Mouse (Mus musculus) T-cell, adult 2 months (primary cell): ENCODE results near the gene Gls.
A peak's percentile ranks its signal among the peaks of the same experiment; 100 is the strongest.

Experiments
- DNase-seq: peaks from one replicate; pipeline ENCODE4 v3.0.0; 2022; ENCODE audit warnings: low spot score

Gls gene

DNA sequence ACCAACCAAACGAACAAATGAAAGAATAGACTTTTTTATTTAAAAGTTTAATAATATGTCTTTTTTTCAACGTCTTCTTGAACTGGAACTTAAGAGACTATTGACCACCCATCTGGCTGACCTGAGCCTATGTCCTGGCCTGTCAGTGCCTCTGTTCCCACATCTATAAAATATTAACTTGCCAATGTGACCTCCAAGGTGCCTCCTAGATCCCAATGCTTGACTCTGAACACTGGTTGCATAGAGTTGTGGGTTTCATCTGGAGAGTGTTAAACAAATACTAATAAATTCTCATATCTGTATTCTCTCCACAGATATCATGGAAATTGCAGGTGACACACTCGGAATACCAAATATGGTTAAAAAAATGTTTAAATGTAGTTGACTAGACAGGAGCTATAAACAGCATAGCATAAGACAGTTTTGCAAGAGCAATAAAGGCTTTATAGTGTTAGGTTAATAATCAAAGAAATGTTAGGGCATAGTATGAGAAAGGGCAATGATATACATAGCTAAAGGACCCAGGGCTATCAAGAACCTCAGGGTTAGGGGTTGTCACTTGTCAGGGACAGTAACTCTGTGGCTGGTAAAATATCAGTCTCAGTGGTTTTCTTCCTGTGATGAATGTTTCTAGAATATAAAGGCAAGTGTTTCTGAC, 16.0 kb upstream of the Gls start:
- no peak for DNase-seq

DNA sequence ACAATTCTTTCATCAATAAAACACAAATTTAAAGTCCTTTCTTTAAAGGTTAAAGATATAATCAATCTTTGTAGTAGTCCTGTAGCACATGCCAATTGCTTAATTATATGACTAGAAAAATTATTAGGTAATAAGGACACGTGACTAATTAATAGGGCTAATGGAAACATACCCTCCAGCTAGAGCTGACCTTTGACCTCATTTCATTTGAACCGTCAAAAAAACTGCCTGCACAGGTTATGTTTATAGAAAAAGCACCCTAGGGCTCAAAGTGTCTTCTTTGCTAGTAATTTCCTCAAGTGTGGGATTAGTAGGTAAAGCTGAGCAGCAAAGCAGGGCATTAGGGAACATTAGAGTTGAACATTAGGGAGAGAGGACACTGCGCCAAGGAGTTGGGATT, 9.2 kb upstream of the Gls start:
- DNase-seq = no peak

DNA sequence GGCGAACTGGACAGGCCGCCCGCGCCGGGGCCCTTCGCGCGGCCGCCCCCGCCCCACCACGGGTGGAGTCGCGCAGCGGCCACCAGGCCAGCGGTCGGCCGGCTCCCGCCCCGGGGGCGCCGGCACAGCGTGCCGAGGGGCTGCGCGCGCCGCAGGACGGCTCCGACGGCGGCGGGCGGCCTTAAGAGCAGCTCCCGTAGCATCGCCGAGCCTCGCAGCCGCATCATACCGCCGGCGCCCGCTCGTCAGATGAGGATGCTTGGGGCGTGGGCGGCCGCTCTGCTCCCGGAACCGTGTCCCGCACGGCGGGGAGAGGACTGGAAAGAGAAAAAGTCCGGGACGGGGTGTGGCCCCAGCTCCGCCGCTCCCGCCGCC, 279 bp downstream of the Gls start:
- DNase-seq = no peak

DNA sequence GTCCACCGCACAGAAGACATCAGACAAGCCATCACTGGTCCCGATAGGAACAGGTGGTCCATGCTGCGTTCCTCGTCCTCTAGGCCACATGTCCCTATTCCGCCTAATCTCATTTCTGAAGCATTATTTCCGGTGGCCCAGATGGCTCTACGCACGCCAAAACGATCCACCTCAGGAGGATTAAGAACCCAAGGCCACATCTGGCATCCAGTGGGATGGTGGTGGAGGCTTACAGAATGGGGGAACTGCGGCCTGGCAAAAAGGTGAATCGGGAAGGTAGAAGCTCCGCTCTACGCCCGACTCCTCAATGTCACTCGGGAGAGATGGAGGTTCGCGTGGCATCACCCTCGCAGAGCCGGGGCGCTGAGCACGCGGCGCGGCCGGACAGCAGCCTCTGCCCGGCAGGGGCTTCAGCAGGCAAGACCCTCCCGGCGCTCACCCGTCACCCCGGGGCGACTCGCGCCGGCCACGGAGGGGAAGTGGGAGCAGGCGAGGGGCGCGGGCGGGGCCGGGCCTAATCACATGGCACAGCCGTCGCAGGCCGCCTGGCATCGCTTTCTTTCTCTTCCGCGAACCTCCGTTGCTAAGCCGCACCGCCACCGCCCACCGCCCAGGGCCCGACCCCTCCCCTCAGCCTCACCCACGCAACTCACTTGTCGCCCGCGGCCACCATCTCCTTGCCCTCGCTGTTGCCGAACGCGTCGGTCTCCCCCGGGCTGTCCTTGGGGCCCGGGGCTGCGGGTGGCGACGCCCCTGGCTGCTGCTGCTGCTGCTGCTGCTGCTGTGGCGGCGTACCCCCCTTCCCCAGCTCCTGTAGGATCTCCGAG, 880 bp downstream of the Gls start:
- DNase-seq = peak; percentile 84

DNA sequence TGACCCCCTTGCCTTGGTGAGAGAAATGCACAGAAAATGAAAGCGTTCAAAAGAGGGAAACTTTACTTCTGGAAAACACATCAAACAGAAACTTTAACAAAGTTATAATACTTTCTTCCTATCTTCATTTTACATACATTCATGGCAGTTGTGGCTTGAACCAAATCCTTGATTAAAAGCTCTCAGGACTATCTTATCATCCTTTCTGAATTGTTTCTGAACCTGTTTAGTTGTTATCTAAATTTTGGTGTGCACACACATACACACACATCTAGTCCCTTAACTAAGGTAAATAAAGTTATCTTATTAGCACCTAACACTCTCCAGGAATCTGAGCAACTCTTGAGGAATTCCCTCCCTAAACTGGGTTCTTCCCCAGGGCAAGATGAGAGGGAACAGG, 2.6 kb downstream of the Gls start:
- no peak for DNase-seq

DNA sequence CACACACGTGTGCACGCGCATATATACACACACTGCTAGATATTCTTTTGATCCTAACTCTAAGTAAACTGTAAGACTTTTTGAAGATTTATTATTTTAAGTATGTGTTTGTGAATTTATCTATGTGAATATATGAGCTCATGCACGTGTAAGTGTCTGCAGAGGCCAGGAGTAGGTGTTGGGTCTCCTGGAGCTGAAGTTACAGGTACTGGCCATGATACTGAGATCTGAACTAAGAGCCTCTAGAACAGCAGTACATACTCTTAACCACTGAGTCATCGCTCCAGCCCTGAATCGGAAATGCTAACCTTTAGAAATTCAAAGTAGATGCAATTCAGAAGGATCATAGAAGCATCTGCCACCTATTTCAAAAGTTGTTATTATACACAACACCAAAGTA, 4.9 kb downstream of the Gls start:
- DNase-seq = peak; percentile 12

DNA sequence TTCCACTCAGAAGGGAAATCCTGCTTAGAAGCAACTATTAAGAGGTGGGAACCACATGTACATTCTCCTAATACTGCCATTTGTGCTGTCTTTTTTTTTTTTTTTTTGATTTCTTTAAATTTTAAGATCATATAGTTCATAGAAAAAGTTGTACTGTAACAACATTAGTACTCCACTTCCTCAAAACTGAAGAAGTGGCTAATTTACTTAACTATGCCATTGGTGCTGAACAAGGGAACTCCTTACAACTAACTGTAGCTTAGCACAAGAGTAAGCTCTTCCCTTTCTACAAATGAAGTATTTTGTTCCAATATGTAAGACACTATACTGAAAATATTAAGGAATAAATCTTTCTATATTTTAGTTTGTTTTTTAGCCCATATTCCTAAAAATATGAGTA, 6.6 kb downstream of the Gls start:
- DNase-seq = no peak

DNA sequence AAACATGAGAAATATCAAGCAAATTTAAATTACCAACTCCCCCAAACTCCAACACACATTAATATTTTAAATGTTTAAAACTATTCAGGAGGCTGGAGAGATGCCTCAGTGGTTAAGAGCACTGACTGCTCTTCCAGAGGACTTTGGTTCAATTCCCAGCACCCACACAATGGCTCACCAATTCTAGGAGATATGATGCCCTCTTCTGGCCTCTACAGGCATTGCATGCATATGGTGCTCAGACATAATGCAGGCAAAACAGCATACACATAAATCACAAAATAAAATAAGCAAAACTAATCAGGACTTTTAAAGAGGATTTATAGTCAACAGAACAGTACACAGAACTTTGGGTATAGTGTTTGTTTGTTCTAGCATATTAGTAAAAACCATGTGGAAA, 16.3 kb downstream of the Gls start:
- DNase-seq = peak; percentile 31

DNA sequence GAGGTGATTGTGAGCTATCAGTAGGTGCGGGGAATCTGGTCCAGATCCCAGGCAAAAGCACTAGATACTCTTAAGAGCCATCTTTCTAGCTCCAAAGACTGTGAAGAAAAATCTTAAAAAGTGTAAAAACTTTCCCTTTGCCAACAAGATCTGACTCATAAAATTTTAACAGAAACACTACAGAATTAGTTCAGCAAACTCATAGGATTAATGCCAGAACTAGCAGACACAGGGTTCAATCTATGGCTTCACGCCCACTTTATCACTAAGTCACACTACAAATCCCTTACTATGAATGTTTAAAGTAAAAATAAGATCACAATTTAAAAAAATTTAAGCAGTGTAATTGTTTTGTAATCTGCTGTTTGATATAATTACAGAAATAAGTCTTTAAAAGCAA, 50.0 kb downstream of the Gls start:
- no peak for DNase-seq

DNA sequence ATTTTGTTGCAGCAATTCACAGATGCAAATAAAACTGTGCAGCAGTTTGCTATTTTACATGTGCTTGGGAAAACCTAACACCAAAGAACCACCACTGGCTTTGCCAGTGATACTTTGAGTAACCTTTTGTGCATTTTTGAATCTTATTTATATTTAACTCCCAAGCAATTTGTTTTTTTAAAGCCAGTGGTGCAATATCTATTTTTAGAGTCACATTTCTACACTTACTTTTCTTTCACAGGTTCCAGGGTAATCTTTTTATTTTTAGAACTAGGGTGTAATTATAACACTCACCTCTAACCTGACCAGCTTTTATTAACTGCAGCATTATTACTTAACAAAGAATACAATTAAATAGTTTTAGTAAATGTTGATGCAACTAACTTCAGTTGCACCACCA, 51.0 kb downstream of the Gls start:
- DNase-seq = no peak

DNA sequence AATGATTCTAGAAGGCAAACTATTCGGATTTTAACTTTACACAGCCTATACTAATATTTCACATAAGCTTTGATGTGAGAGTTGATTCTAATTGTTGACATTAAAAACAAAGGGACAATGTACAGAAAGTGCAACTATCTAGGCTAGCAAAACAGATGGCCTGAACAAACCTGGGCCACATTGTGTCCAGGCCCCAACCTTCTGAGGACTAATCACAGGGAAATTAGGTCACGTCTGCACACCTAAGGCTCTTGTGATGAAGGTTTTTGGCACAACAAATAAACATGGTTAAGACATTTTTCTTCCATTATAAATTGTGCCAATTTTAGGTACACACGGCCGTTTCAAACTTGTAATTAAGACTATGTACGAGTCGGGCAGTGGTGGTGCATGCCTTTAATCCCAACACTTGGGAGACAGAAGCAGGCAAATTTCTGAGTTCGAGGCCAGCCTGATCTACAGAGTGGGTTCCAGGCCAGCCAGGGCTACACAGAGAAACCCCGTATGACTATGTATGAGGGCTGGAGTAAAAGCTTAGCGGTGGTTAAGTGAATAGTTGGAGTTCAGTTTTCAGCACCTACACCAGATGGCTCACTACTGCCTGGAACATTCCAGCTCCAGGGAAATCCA, 53.0 kb downstream of the Gls start:
- DNase-seq = no peak

DNA sequence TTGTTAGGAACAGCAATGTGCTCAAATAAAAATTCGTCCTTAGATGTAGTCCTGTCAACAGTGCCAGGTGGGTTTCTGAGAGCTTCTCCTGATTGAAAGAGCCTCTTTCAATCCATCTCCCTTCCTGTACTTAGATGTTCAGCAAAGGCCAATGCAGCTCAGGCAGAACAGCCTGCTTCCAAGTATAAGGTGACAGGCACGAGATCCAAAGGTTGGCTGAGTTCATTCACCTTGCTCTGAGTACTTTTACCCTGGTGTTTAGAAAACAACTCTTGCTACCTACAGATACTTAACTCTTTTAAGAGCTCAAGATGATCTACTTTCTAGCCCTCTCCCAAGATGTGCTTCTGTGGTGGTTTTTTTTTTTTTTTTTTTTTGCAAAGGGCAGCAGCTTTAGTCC, 56.0 kb downstream of the Gls start:
- DNase-seq = no peak

DNA sequence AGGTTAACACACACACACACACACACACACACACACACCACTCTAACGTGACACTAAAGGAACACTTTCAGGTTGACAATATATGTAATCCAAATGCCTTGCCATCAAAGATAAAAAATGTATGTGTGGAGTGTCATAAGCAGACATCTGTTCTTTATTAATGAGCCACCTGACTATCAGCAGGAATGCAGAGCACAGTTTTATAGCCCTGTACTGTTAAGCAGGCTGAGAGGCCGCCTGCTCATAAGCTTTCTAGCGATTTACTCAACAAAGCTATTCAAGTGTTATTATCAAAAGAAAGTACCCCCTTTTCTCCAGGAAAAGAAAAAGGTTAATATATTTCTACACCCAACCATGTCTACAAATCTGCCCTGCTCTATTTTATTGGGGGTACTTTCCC, 57.0 kb downstream of the Gls start:
- DNase-seq = no peak

DNA sequence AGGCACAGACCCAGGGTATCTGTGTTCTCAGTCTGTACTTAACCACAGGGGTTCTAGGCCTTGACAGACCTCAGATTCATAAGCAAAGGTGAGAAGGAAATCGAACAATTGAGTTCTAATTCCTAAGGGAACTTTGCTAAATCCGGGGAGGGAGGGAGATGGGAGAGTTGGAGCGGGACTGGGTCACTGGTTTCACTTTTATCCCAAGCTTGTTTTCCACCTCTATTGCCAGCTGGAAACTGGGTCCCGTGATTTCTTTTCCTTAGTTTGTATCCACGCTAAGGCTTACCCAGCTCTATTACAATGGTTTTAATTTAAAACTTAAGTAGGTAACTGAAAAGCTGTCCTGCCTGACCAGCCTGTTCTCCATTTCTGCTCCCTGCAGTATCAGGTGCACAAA, 57.7 kb downstream of the Gls start:
- DNase-seq = no peak

DNA sequence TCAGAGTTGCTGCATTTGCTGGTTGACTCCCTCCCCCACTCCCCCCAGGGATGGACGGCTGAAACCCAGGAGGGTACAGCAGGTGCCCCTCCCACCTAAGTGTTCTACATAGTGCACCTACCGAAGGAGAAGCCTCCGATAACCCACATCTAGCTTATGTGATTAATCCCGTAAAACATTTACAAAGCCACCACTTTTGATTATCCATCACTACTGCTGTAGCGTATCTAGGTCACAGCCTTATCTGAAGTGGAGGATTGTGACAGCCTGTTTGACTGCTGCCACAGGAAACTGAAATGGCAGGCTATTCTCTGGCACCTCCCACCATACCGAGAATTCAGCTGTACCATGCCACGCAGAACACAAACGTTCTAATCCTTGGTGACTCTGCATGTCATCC, 61.8 kb downstream of the Gls start:
- DNase-seq = no peak

DNA sequence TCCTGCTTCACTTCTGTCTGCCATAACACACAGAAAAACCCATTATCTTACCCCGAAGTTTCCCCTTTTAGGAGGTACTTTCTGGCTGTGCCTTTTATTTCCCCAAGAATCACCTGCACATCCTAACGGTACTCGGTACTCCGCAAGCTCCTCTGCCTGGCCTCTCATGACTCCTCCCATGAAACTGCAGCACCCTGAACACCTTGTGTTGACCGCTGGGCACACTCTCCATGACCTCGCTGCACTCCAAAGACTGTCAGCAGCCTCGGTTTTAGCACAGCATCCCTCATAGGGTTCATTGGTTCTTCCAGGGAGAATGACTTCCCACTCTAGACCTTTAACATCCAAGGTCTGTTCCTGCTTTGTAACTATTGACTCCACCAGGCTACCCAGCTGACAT, 62.3 kb downstream of the Gls start:
- DNase-seq = no peak

DNA sequence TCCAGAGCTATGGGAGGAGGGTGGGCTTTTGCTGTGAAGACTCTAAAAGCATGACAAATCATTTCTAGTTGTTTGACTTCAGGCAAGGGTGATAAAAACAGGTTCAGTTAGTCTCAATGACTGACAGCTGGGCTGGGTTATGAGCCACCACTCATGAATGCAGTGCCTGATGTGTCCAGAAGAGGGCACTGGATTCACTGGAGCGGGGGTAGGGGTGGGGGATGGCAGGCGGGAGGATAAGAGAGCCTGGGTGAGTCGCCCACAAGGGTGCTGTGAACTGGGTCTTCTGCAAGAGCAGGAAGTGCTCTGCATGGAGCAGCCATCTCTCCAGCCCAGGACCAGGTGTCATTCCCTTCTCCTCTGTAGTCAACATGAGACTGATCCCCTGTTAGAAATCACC, 63.0 kb downstream of the Gls start:
- DNase-seq = peak; percentile 50

DNA sequence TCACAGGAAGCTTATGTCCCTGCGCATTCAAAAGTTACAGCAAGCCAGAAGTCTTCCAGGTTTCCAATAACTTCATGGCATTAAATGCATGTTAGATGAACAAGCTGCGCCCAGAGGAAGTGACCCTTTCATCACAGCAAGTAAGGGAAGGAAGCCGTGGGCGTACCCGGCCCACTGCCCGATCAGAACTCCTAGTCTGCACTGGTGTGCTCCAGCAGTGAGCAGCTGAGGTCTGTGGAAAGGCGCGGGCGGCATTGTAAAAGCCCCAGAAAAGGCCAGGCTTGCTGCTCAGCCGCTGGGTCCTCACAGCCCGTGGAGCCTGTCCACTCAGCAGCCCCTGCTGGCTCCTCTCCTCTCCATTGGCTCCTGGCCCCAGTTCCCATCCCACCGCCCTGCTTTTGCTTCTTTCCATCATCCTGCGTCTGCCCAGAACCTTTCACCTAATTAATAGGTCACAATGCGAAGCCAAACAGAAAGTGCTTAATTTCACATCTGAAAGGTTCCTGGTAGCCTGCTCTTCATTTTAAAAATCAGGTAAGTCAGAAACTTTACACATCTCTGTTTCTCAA, 66.3 kb downstream of the Gls start:
- DNase-seq = no peak

DNA sequence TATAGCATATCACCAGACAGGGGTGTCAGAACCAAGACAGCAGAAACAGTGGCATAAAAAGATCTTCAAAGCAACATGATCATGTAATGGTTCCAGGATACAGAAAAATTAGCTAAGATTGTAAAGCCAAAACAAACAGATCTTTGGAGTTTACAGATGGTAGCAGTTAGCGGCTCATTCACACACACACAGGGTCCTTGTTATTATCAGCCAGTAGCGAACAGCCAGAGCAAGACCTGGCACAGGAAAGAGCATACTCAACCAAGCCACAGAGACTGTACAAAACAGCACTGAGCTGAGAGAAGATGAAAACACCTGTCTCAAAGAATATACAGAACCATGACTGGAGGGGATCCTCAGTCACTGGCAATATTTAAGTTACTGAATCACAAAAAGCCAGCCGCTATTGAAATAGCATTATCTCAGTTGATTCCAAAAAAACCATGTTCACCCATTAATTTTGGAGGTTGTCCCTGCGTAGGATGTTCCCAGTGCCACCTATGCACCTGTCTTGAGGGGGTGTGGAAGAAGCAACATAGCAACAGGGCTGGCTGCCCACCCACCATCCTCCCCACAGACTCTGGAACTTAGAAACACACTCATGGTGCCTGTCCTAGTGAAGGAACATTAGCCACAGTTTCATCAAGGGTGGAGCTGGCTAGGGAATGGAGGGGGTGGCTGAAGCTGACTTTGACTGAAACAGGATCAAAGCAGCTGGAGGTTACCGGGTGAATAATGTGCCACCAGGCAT, 69.2 kb downstream of the Gls start:
- no peak for DNase-seq

DNA sequence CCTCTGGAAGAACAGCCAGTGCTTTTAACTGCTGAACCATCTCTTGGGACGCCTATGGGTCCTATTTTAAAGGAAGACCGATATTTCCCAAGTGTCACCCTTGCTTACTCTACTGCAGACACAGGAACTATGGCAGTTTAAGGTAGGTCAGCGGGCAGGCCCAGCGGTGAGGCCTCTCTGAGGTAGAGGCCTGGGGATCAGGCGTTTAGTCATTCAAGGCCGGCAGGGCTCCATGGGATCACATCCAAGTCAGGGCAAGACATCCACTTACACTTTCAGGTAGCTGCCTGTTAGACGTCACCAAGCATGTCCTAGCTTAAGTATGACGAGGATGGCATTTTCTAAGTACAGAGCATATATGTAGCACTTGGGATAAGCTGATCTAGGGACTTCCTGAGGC, 71.9 kb downstream of the Gls start:
- no peak for DNase-seq

DNA sequence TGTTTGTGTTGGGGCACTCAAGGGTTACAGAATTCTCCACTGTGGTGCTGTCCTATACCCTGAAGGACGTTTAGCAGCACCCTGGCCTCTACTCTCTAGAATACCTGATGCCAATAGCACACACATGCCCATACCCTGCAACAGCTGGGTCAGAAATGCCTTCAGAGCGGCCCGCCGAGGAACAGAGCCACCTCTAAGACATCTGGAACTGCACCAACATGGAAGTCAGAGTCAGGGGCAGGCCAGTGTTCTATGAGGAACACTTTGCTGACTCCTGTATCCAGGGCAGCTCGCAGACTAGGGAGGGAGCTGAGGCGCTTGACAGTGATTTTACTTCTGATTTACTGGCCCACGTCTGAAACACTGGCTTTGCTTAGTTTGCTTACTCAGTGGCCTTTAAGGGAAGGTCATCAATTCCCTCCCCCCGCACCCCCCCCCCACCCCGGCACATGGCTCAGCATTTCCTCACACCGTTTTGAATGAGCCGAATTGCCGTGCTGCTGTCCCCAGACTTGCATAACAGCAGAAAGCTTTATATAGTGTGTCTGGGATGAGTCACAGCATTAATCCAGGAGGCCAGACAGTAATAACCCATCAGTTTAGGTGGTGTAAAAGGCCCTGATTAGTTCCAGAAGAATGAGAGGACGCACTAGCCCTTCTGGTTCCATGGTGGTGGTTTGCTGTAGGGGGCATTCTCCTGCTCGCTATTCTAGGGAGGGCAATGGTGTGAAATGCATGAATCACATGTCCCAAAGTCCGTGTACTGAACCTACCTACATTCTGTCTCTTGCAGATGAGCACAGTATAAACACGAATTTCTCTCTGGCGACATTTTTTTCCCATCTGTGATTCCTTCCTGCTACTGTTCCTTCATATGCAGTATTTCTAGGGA, 74.3 kb downstream of the Gls start:
- no peak for DNase-seq
